Mouse (Mus musculus): ENCODE results near the gene Ccdc117.

DNA sequence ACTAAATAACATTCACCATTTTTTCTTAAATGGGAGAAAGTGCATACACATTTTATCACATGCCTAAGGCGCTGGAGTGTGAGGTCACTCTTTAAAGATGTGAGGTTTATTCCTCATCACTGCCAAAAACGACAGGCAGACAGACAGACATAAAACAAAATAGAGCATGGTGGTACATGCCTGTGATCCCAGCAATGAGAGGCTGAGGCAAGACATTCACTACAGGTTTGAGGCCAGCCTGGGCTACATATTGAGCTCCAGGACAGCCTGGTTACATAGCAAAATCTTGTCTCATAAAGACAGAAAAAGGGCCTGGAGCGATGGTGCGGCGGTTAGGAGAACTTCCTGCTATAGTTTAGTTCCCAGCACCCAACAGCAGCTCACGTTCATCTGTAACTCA is 26.8 kb downstream of the Ccdc117 start:
- TF ChIP-seq CTCF (IDR thresholded peaks at IDR 0.05; ENCODE audit: low read depth, low read length) (no peak), POLR2A (IDR thresholded peaks at IDR 0.05; ENCODE audit: insufficient read depth, low read length) (no peak)
